Mouse (Mus musculus) heart, postnatal 0 days (tissue): Measurements from ENCODE around the gene Ctu2.

Experiments used
- CTCF ChIP-seq: IDR thresholded peaks from 2 replicates; pipeline ENCODE4 v1.5.1; 2016; ENCODE audit warnings: antibody characterized with exemption, control low read depth, low read depth
- EP300 ChIP-seq: IDR thresholded peaks from 2 replicates; pipeline ENCODE4 v1.6.1; 2016; ENCODE audit warnings: antibody characterized with exemption, low read depth

DNA sequence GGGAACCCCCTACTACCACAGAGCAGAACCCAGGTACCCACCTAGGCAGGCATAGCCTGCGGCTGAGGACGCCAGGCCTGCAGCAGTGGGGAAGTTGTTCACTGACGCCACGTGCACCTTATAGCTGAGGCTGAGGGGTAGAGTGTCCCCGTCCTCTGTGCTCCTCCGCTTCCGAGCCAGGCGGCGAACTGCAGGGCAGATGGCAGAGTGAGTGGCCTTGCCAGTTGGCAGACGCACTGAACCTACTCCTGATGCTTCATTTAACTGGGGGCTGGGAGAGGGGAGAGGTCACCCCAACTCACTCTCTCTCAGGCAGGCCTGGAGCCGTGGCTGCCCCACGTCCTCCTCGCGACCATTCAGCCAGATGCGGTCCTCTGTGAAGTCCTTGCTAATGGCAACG is 36.6 kb upstream of the Ctu2 start:
- no peak for TF ChIP-seq CTCF
- no peak for TF ChIP-seq EP300
